Mouse (Mus musculus): Measurements from ENCODE around the gene Bhmt2. TPM values are rescaled to one million over a fixed set of nuclear protein-coding genes. Genes with fewer than 3 reads are reported as not detected.

The Bhmt2 gene
- polyA plus RNA-seq, 1 experiment = 0.75 TPM

DNA sequence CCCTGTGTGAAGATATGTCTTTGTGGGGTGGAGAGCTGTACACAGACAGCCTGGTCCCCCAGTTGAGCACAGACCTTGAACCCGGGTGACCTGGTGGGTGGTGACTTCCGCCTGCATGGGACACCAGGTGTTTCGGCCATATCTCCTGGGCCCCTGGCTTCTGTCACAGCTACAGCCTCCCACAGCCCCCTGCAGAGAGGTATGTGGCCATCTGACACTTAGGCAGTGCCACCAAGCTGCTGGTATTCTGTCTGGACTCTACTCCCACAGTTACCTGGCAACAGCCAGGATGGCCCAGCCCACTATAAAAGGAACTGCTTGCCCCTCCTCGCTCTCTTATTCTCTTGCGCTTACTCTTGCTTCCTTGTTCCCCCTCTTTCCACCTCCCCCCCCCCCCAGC lies 16.2 kb downstream of the Bhmt2 start:
- Histone ChIP-seq H3K4me3 (ENCODE audit: insufficient read depth, low read length) (no peak overlapping the region), H3K27ac (ENCODE audit: insufficient read depth, low read length) (no peak overlapping the region), H3K4me1 (ENCODE audit: control insufficient read depth, insufficient read depth, low read length) (no peaks in the 10 kb centered on the region)
- TF ChIP-seq POLR2A (IDR thresholded peaks at IDR 0.05; ENCODE audit: extremely low read depth, insufficient read depth, low read length) (no peak), CTCF (IDR thresholded peaks at IDR 0.05; ENCODE audit: extremely low read depth, insufficient read depth, low read length) (no peak)

DNA sequence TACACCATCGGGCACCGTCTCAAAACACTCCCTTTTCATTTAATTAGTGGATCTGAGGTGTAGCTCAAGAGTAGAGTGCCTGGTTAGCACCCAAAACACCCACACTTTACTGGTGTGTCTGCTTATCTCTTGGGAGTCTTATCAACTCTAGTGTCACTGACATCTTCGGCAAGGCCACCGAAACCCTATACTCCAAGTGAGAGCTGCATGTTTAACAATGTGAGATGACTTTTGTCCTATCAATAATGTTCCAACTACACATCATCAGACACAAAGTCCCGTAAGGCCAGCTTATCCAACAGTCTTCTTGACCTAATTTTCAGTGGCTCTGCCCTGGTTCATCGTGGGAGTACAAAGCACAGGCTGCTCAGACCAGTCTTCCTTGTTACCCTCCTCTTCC lies 20.7 kb downstream of the Bhmt2 start:
- TF ChIP-seq CTCF (IDR thresholded peaks at IDR 0.05; ENCODE audit: extremely low read depth, insufficient read depth, low read length) (no peak), POLR2A (IDR thresholded peaks at IDR 0.05; ENCODE audit: extremely low read depth, insufficient read depth, low read length) (no peak)
- H3K27ac ChIP-seq (ENCODE audit: insufficient read depth, low read length) = no peak overlapping the region
- H3K4me1 ChIP-seq (ENCODE audit: control insufficient read depth, insufficient read depth, low read length) = no peaks in the 10 kb centered on the region
- no peak overlapping the region for H3K4me3 ChIP-seq (ENCODE audit: insufficient read depth, low read length)

DNA sequence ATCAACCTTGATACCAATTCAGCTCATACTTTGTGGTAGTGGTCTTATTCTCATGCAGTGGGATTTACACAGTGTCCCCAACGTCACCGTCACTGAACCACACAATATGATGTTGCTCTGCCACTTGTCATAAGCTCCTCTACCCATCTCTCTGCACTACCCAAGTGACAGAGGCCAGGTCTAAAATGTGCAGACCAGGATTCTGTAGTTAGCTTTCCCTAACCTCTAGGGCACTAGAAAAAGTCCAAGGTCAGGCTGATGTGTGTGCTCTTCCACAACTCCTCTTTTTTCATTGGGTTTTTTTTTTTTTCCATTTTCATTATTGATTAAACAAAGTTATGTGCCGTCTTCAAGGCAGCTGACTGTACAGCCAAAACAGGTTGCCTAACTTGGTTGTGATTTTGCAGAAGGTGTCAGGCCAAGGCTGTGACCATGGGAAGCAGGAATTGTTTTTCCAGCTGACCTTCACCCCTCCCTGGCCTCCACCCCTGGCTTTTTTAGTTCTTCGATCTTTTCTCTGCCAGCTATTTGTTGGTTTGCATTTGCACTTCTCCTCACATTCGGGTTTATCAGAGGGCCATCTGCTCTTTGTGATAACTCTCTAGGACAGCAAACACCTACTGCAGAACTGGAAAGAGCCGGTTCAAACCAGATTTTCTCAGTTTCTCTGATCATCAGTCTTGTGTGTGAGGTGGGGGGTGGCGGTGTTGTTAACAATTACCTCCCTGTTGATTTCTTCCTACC lies 25.5 kb downstream of the Bhmt2 start:
- no peak overlapping the region for H3K4me3 ChIP-seq (ENCODE audit: insufficient read depth, low read length)
- TF ChIP-seq POLR2A (IDR thresholded peaks at IDR 0.05; ENCODE audit: extremely low read depth, insufficient read depth, low read length) = no peak
- no peak for TF ChIP-seq CTCF (IDR thresholded peaks at IDR 0.05; ENCODE audit: extremely low read depth, insufficient read depth, low read length)
- H3K4me1 ChIP-seq (ENCODE audit: control insufficient read depth, insufficient read depth, low read length) = no peaks in the 10 kb centered on the region
- H3K27ac ChIP-seq (ENCODE audit: insufficient read depth, low read length) = no peak overlapping the region

DNA sequence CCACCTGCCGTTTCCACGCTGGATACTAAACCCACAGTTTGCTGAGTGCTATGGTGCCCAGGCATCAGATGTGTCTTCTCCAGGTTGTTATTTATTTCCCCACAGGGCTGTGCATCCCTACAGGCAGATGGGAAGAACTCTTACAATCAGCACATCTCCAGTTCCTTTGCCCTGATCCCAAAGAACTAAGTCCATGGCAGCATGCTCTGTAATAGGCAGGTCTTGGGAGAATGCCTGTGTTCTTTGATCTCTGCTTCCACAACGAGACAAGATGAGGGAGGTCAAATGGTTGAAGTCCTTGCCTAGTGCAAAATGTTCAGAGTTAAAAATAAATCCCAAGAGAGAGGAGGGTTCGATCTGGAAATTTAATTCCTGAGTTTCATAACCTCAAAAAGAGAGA lies 34.5 kb downstream of the Bhmt2 start:
- H3K27ac ChIP-seq (ENCODE audit: insufficient read depth, low read length) = no peak overlapping the region
- no peak for TF ChIP-seq POLR2A (IDR thresholded peaks at IDR 0.05; ENCODE audit: extremely low read depth, insufficient read depth, low read length)
- no peak for TF ChIP-seq CTCF (IDR thresholded peaks at IDR 0.05; ENCODE audit: extremely low read depth, insufficient read depth, low read length)
- H3K4me3 ChIP-seq (ENCODE audit: insufficient read depth, low read length) = no peak overlapping the region

DNA sequence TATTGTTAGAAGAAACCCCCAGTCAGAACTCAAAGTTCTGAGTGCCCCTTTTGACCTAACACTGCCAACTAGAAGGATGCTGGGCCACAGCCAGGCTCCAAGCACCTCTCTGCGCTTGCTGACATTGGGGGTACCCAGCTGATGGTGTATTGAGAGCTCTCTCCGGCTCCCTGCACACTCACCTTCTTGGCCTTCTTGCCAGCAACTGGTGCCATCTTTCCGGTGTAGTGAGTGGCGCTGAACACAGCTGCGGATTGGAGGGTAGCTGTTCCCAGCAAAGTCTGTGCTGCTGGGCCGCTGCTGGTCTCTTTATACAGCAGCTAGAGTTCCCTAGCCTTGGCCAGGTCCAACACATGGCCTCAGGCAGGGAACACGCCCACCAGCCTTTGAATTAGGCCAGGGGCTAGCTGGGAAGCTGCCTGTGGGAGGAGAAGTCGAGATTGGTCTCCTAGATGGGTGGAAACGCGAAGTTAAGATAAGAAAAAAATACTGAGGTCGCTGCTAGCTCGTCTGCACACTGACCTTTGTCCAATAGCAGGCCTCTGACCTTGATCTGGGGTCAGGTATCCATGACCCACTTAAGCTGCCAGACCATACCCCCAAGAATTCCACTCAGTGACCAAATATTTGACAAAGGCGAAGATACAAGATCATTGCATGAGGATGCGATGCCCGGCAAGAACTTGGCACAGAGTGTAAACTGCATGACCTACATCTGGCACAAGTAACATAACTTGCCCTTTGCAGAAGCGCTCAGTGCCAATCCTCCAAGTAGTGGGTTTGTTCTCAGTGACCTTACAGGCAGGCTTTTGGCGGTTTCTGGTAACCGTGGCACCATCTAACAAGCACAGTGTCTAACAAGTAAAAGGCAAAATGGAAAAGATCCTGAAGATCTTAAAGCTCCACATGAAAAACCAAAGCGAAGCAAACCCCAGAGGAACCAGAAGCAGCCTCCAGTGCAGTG lies 36.5 kb downstream of the Bhmt2 start, which contains the start of gene Bhmt:
TSS of gene Bhmt (minus strand) at position 680 of the 964 bp plus-strand sequence.
- TF ChIP-seq POLR2A (IDR thresholded peaks at IDR 0.05; ENCODE audit: extremely low read depth, insufficient read depth, low read length) = no peak
- no peak for TF ChIP-seq CTCF (IDR thresholded peaks at IDR 0.05; ENCODE audit: extremely low read depth, insufficient read depth, low read length)
- Histone ChIP-seq H3K4me3 (ENCODE audit: insufficient read depth, low read length) (no peak within 1 kb of the TSS), H3K27ac (ENCODE audit: insufficient read depth, low read length) (no peak within 1 kb of the TSS), H3K4me1 (ENCODE audit: control insufficient read depth, insufficient read depth, low read length) (no peaks in the 10 kb centered on the region)

More for the DNA sequence above, 34.5 kb downstream of the Bhmt2 start:
- no peaks in the 10 kb centered on the region for H3K4me1 ChIP-seq (ENCODE audit: control insufficient read depth, insufficient read depth, low read length)

DNA sequence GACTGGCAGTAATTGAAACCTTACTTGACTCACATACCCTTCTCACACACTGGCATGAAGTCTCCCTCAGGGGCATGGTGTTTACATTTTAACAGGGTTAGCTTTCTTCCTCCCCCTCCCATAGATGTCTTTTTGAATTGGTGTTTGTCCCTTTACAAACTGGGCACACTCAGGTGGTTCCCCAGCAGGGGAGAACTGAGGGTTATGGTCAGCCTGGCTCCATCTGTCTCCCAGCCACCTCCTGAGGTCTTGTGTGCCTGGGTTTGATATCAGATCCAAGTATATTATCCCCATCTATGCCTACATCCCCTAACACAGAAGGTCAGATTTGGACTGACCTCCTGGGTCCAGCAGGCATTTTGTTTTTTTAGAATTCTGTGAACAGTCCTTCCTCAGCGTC lies 37.5 kb downstream of the Bhmt2 start:
- TF ChIP-seq POLR2A (IDR thresholded peaks at IDR 0.05; ENCODE audit: extremely low read depth, insufficient read depth, low read length) (no peak), CTCF (IDR thresholded peaks at IDR 0.05; ENCODE audit: extremely low read depth, insufficient read depth, low read length) (no peak)
- H3K4me3 ChIP-seq (ENCODE audit: insufficient read depth, low read length) = no peak overlapping the region
- H3K4me1 ChIP-seq (ENCODE audit: control insufficient read depth, insufficient read depth, low read length) = no peaks in the 10 kb centered on the region
- no peak overlapping the region for H3K27ac ChIP-seq (ENCODE audit: insufficient read depth, low read length)

DNA sequence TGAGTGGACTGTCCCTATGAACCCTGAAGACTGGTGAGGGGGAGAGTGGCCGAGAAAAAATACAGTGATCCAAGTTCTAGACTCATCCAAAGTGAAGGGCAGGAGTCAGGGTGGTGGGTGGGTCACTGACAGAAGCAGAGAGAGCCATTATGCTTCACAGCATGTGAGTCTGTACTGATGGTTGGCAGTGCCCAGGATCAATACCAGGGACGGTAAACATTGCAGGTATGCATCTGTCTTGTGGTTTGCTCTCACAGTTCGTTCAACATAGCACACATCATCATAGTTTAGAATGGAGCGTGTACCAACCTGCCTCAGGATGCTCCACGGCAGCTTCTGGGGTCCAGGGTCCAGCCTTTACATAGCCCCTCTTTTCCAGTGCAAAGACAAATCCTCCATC lies 41.2 kb downstream of the Bhmt2 start:
- TF ChIP-seq CTCF (IDR thresholded peaks at IDR 0.05; ENCODE audit: extremely low read depth, insufficient read depth, low read length) = no peak
- TF ChIP-seq POLR2A (IDR thresholded peaks at IDR 0.05; ENCODE audit: extremely low read depth, insufficient read depth, low read length) = no peak
- H3K4me1 ChIP-seq (ENCODE audit: control insufficient read depth, insufficient read depth, low read length) = no peaks in the 10 kb centered on the region
- no peak overlapping the region for H3K27ac ChIP-seq (ENCODE audit: insufficient read depth, low read length)
- no peak overlapping the region for H3K4me3 ChIP-seq (ENCODE audit: insufficient read depth, low read length)

DNA sequence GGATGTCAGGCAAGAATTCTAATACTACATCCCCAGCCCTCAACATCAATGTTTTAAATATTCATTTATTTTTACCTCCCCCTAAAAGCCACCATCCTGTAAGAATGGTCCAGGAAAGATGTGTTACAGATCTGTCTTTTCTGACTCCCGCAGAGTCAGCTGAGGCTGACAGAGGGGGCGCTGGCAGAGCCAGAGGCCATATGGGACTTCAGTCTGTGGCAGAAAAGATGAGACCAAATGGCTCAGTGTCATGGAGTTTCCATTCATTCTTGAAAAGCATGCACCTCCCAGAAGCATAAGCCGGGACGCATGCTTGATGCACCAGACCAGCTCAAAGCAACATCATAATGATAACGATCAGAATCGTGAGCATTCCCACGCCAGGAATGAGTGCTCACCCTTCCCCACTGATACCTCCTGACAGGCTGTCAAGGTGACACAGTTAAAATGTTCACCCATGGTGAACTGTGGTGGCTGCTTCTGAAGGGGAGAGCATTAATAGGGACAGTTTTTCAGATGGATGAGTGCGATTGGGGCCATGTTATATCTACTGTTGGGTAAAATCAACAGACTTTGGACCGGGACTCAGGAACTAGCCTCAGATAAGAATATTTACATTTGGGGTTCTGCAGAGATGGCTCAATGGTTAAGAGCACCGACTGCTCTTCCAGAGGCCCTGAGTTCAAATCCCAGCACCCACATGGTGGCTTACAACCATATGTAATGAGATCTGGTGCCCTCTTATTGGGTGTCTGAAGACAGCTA lies 43.0 kb downstream of the Bhmt2 start:
- no peaks in the 10 kb centered on the region for H3K4me1 ChIP-seq (ENCODE audit: control insufficient read depth, insufficient read depth, low read length)
- H3K27ac ChIP-seq (ENCODE audit: insufficient read depth, low read length) = no peak overlapping the region
- H3K4me3 ChIP-seq (ENCODE audit: insufficient read depth, low read length) = no peak overlapping the region
- no peak for TF ChIP-seq CTCF (IDR thresholded peaks at IDR 0.05; ENCODE audit: extremely low read depth, insufficient read depth, low read length)
- TF ChIP-seq POLR2A (IDR thresholded peaks at IDR 0.05; ENCODE audit: extremely low read depth, insufficient read depth, low read length) = no peak

DNA sequence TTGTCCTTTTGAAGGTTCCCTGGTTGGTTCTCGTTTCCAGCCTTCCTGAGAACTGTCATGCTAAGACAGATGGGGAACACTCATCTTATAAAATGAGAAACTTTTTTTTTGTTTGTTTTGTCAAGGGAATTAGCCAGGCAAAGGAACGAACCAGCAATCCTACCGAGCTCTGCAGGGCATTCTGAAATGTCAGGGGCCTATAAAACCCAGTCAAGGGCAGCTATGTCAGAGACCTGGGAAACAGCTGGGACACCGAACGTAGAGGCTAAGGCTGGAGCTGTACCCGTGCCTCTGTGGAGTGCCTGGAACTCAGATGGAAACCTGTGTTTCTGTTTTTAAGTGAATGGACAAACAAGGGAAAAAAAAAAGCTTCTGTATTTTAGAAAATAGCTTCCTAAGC lies 45.2 kb downstream of the Bhmt2 start:
- Histone ChIP-seq H3K4me3 (ENCODE audit: insufficient read depth, low read length) (no peak overlapping the region), H3K27ac (ENCODE audit: insufficient read depth, low read length) (no peak overlapping the region), H3K4me1 (ENCODE audit: control insufficient read depth, insufficient read depth, low read length) (no peaks in the 10 kb centered on the region)
- no peak for TF ChIP-seq POLR2A (IDR thresholded peaks at IDR 0.05; ENCODE audit: extremely low read depth, insufficient read depth, low read length)
- TF ChIP-seq CTCF (IDR thresholded peaks at IDR 0.05; ENCODE audit: extremely low read depth, insufficient read depth, low read length) = no peak
